Comparison of ENCODE assay signal across 9 mouse cellular contexts in genomic region chr11:70179401-70179800, GRCm38 (mm10). TPM values are rescaled to one million over a fixed set of nuclear protein-coding genes. Genes with fewer than 3 reads are reported as not detected.
DNase-seq lines count a peak whose midpoint lies in the region; ATAC-seq and TF ChIP-seq lines count a peak whose summit lies in the region.
"Had no signal": no experiment of that assay in that cellular context is flagged by ENCODE, and none has a peak within 500 bp of the region (broad histone marks: within the 10 kb centered on the region; RNA-seq: fewer than 3 reads in every experiment).

No protein-coding gene starts in this region.

- H3K27ac ChIP-seq in forebrain, embryonic 12.5 days, result no peak overlapping the region
- H3K27ac ChIP-seq in forebrain, embryonic 15.5 days (replicated peaks), result no peak overlapping the region
- H3K27ac ChIP-seq in liver, postnatal 0 days (ENCODE audit: low read depth), result no peak overlapping the region
- H3K27ac ChIP-seq: neural tube, embryonic 12.5 days had no signal

- no peak for TF ChIP-seq POLR2A in lung, adult 2 months (IDR thresholded peaks at IDR 0.05; ENCODE audit: borderline replicate concordance, extremely low read depth, low read depth, low read length)

- no peak overlapping the region for H3K4me3 ChIP-seq in forebrain, embryonic 12.5 days (replicated peaks)
- H3K4me3 ChIP-seq in forebrain, embryonic 15.5 days, result no peak overlapping the region
- no peak overlapping the region for H3K4me3 ChIP-seq in lung, adult 2 months (replicated peaks; ENCODE audit: extremely low read depth, low read depth, low read length)
- H3K4me3 ChIP-seq in liver, postnatal 0 days (ENCODE audit: low read depth, low read length), result no peak overlapping the region
- H3K4me3 ChIP-seq: neural tube, embryonic 12.5 days had no signal

- no peak overlapping the region for H3K9ac ChIP-seq in forebrain, embryonic 12.5 days
- H3K9ac ChIP-seq in forebrain, embryonic 15.5 days (replicated peaks), result no peak overlapping the region
- H3K9ac ChIP-seq in liver, postnatal 0 days (replicated peaks), result no peak overlapping the region
- H3K9ac ChIP-seq: neural tube, embryonic 12.5 days had no signal

- TF ChIP-seq EP300 in liver, postnatal 0 days (IDR thresholded peaks at IDR 0.05; ENCODE audit: low read depth), result no peak

- TF ChIP-seq CTCF in lung, adult 2 months (IDR thresholded peaks at IDR 0.05; ENCODE audit: insufficient read depth, low read length), result peak; percentile 33; the same call in 1 of the 2 replicates
- TF ChIP-seq CTCF in liver, postnatal 0 days (IDR thresholded peaks at IDR 0.05; ENCODE audit: low read depth), result peak; percentile 58

- ATAC-seq in forebrain, embryonic 12.5 days (ENCODE audit: low FRiP score), result no peak
- no peak for ATAC-seq in forebrain, embryonic 15.5 days (replicated peaks)
- ATAC-seq in liver, postnatal 0 days, result no peak

- DNase-seq in lung, adult 2 months, result no peak
- DNase-seq in lung, adult 18-20 months, result no peak
- peak; percentile 8 for DNase-seq in brain, embryonic 18.5 days (ENCODE audit: low read depth, low spot score)
- DNase-seq in liver, postnatal 0 days, result no peak
- DNase-seq in ovary, postnatal 14 days (ENCODE audit: low spot score), result no peak
- no peak for DNase-seq in spleen, postnatal 4 days (ENCODE audit: low spot score in 2 of 2)

- H3K4me1 ChIP-seq in forebrain, embryonic 12.5 days, result no peaks in the 10 kb centered on the region
- no peaks in the 10 kb centered on the region for H3K4me1 ChIP-seq in forebrain, embryonic 15.5 days
- no peaks in the 10 kb centered on the region for H3K4me1 ChIP-seq in lung, adult 2 months (ENCODE audit: control insufficient read depth, insufficient read depth, low read length)
- H3K4me1 ChIP-seq in liver, postnatal 0 days (ENCODE audit: insufficient read depth), result no peaks in the 10 kb centered on the region
- H3K4me1 ChIP-seq: neural tube, embryonic 12.5 days had no signal

- no peaks in the 10 kb centered on the region for H3K9me3 ChIP-seq in forebrain, embryonic 12.5 days
- no peaks in the 10 kb centered on the region for H3K9me3 ChIP-seq in forebrain, embryonic 15.5 days
- H3K9me3 ChIP-seq in liver, postnatal 0 days (ENCODE audit: low read length), result no peaks in the 10 kb centered on the region
- H3K9me3 ChIP-seq: neural tube, embryonic 12.5 days had no signal

- H3K27me3 ChIP-seq in forebrain, embryonic 12.5 days, result no peaks in the 10 kb centered on the region
- no peaks in the 10 kb centered on the region for H3K27me3 ChIP-seq in forebrain, embryonic 15.5 days
- H3K27me3 ChIP-seq in liver, postnatal 0 days (ENCODE audit: insufficient read depth, low read length), result no peaks in the 10 kb centered on the region
- H3K27me3 ChIP-seq: neural tube, embryonic 12.5 days had no signal

- 32% methylated on average over 14 of the region's 14 CpGs for WGBS in forebrain, embryonic 12.5 days
- 31% methylated on average over 14 of the region's 14 CpGs for WGBS in forebrain, embryonic 15.5 days
- 38% methylated on average over 14 of the region's 14 CpGs for WGBS in lung, adult 2 months
- WGBS in liver, postnatal 0 days (ENCODE audit: insufficient replicate concordance), result 40% methylated on average over 14 of the region's 14 CpGs

- H3K4me2 ChIP-seq in forebrain, embryonic 12.5 days, result peak overlapping the region; percentile 6; the same call in 1 of the 2 replicates
- H3K4me2 ChIP-seq in forebrain, embryonic 15.5 days (replicated peaks), result no peak overlapping the region
- no peak overlapping the region for H3K4me2 ChIP-seq in liver, postnatal 0 days (ENCODE audit: low read depth, low read length)
- H3K4me2 ChIP-seq: neural tube, embryonic 12.5 days had no signal

- H3K36me3 ChIP-seq in forebrain, embryonic 12.5 days (replicated peaks), result no peaks in the 10 kb centered on the region
- no peaks in the 10 kb centered on the region for H3K36me3 ChIP-seq in forebrain, embryonic 15.5 days
- H3K36me3 ChIP-seq in liver, postnatal 0 days (replicated peaks; ENCODE audit: insufficient read depth, low read length), result no peaks in the 10 kb centered on the region
- H3K36me3 ChIP-seq: neural tube, embryonic 12.5 days had no signal

RNA-seq across cellular contexts. Expression of gene Clec10a, which starts 23.4 kb away (rescaled TPM):
- 0.17 and 0.33 TPM in 2 replicates for polyA plus RNA-seq in forebrain, embryonic 12.5 days (2016; fragmentation: Nextera tagmentation; extraction: Ambion mirVana)
- 0.73 and 0.75 TPM in 2 replicates for polyA plus RNA-seq in forebrain, embryonic 15.5 days (2015; fragmentation: Nextera tagmentation; extraction: Ambion mirVana)
- polyA plus RNA-seq in lung, adult 2 months (2012; rRNA removed), result 4.0 and 4.2 TPM in 2 replicates
- polyA plus RNA-seq in liver, postnatal 0 days (2015; fragmentation: Nextera tagmentation; extraction: Ambion mirVana), result 0.46 and 0.81 TPM in 2 replicates

RNA-seq across cellular contexts. Expression of gene Slc16a11, which starts 33.2 kb away (rescaled TPM):
- polyA plus RNA-seq in forebrain, embryonic 12.5 days (2016; fragmentation: Nextera tagmentation; extraction: Ambion mirVana), result 1.5 and 2.5 TPM in 2 replicates
- polyA plus RNA-seq in forebrain, embryonic 15.5 days (2015; fragmentation: Nextera tagmentation; extraction: Ambion mirVana), result 3.2 and 3.6 TPM in 2 replicates
- 211 and 239 TPM in 2 replicates for polyA plus RNA-seq in lung, adult 2 months (2012; rRNA removed)
- polyA plus RNA-seq in liver, postnatal 0 days (2015; fragmentation: Nextera tagmentation; extraction: Ambion mirVana), result 1.4 and 1.8 TPM in 2 replicates

RNA-seq across cellular contexts. Expression of gene Slc16a13, which starts 41.5 kb away (rescaled TPM):
- polyA plus RNA-seq in forebrain, embryonic 12.5 days (2016; fragmentation: Nextera tagmentation; extraction: Ambion mirVana), result 14.3 and 14.4 TPM in 2 replicates
- 14.9 and 17.7 TPM in 2 replicates for polyA plus RNA-seq in forebrain, embryonic 15.5 days (2015; fragmentation: Nextera tagmentation; extraction: Ambion mirVana)
- 9.2 and 11.3 TPM in 2 replicates for polyA plus RNA-seq in lung, adult 2 months (2012; rRNA removed)
- 1.3 and 1.9 TPM in 2 replicates for polyA plus RNA-seq in liver, postnatal 0 days (2015; fragmentation: Nextera tagmentation; extraction: Ambion mirVana)

RNA-seq across cellular contexts. Expression of gene Mgl2, which starts 49.3 kb away (rescaled TPM):
- not detected in 2 replicates for polyA plus RNA-seq in forebrain, embryonic 12.5 days (2016; fragmentation: Nextera tagmentation; extraction: Ambion mirVana)
- polyA plus RNA-seq in forebrain, embryonic 15.5 days (2015; fragmentation: Nextera tagmentation; extraction: Ambion mirVana), result 0.56 and 0.64 TPM in 2 replicates
- polyA plus RNA-seq in lung, adult 2 months (2012; rRNA removed), result 12.1 and 17.7 TPM in 2 replicates
- 1.5 TPM in 2 replicates for polyA plus RNA-seq in liver, postnatal 0 days (2015; fragmentation: Nextera tagmentation; extraction: Ambion mirVana)

RNA-seq across cellular contexts. Expression of gene Bcl6b, which starts 50.2 kb away (rescaled TPM):
- 5.7 and 5.9 TPM in 2 replicates for polyA plus RNA-seq in forebrain, embryonic 12.5 days (2016; fragmentation: Nextera tagmentation; extraction: Ambion mirVana)
- 5.7 and 6.1 TPM in 2 replicates for polyA plus RNA-seq in forebrain, embryonic 15.5 days (2015; fragmentation: Nextera tagmentation; extraction: Ambion mirVana)
- 21.9 and 25.6 TPM in 2 replicates for polyA plus RNA-seq in lung, adult 2 months (2012; rRNA removed)
- 1.4 and 1.8 TPM in 2 replicates for polyA plus RNA-seq in liver, postnatal 0 days (2015; fragmentation: Nextera tagmentation; extraction: Ambion mirVana)

Comparison
In these comparisons a context has a peak if more than half of its experiments do, and no peak if none do; other contexts are left out.
1. RNA of gene Slc16a11, which starts 33.2 kb away (polyA plus RNA-seq): 211 to 239 TPM in lung, adult 2 months; 3.2 to 3.6 TPM in forebrain, embryonic 15.5 days, 1.5 to 2.5 TPM in forebrain, embryonic 12.5 days and 1.4 to 1.8 TPM in liver, postnatal 0 days; every median in the first group is over 10 times any median in the second.